Mouse (Mus musculus) cerebellum, adult 11-12 months (tissue): ENCODE measurements around the gene Gm20388.
A peak's percentile ranks its signal among the peaks of the same experiment; 100 is the strongest.

Source experiments
- DNase-seq: peaks from one replicate; pipeline ENCODE4 v3.0.0; 2022

Gm20388 gene

GRCm38 (mm10) chr8:119967435-119967834 lies 56.8 kb downstream of the Gm20388 start:
- DNase-seq = no peak

- DNase-seq = no peak
Observed at GRCm38 (mm10) chr8:119970169-119970568, 59.5 kb downstream of the Gm20388 start.

GRCm38 (mm10) chr8:119972558-119972957 lies 61.9 kb downstream of the Gm20388 start:
- DNase-seq = no peak

- peak; percentile 31 for DNase-seq
Observed at GRCm38 (mm10) chr8:119978770-119979381, 68.2 kb downstream of the Gm20388 start.

GRCm38 (mm10) chr8:119981253-119981652 lies 70.6 kb downstream of the Gm20388 start:
- no peak for DNase-seq

- no peak for DNase-seq
Observed at GRCm38 (mm10) chr8:119984085-119984484, 73.4 kb downstream of the Gm20388 start.

- DNase-seq = no peak
Observed at GRCm38 (mm10) chr8:119986174-119986573, 75.5 kb downstream of the Gm20388 start.

GRCm38 (mm10) chr8:119988087-119988486 lies 77.4 kb downstream of the Gm20388 start:
- DNase-seq = no peak

- peak; percentile 25 for DNase-seq
Observed at GRCm38 (mm10) chr8:119992249-119992648, 81.6 kb downstream of the Gm20388 start, which contains the start of gene Crispld2. Crispld2 (plus strand) TSS chr8:119992438.

- DNase-seq = no peak
Observed at GRCm38 (mm10) chr8:119994114-119994513, 83.5 kb downstream of the Gm20388 start.

- DNase-seq = no peak
Observed at GRCm38 (mm10) chr8:119994556-119994955, 83.9 kb downstream of the Gm20388 start.

- no peak for DNase-seq
Observed at GRCm38 (mm10) chr8:119997266-119997665, 86.6 kb downstream of the Gm20388 start.

GRCm38 (mm10) chr8:120000461-120000860 lies 89.8 kb downstream of the Gm20388 start:
- no peak for DNase-seq

- DNase-seq = no peak
Observed at GRCm38 (mm10) chr8:120001712-120002111, 91.1 kb downstream of the Gm20388 start.

- no peak for DNase-seq
Observed at GRCm38 (mm10) chr8:120002348-120002747, 91.7 kb downstream of the Gm20388 start.

- DNase-seq = no peak
Observed at GRCm38 (mm10) chr8:120004154-120004702, 93.6 kb downstream of the Gm20388 start.

GRCm38 (mm10) chr8:120004705-120005381 lies 94.2 kb downstream of the Gm20388 start:
- no peak for DNase-seq

- no peak for DNase-seq
Observed at GRCm38 (mm10) chr8:120006645-120007160, 96.1 kb downstream of the Gm20388 start.

- DNase-seq = no peak
Observed at GRCm38 (mm10) chr8:120007178-120007577, 96.5 kb downstream of the Gm20388 start.

GRCm38 (mm10) chr8:120009284-120009683 lies 98.6 kb downstream of the Gm20388 start:
- no peak for DNase-seq

- no peak for DNase-seq
Observed at GRCm38 (mm10) chr8:120012491-120012890, 101.8 kb downstream of the Gm20388 start.

- no peak for DNase-seq
Observed at GRCm38 (mm10) chr8:120012927-120013326, 102.3 kb downstream of the Gm20388 start.

GRCm38 (mm10) chr8:120014267-120015023 lies 103.8 kb downstream of the Gm20388 start:
- DNase-seq = no peak
